Mouse (Mus musculus) thymus, postnatal 14 days (tissue): ENCODE measurements at regions not wholly inside any gene's neighbourhood (a gene's known extent, or its start where the extent isn't known, plus 50 kb on each side); places are given as distances from the start of the nearest gene placed in this dataset.
A peak's percentile ranks its signal among the peaks of the same experiment; 100 is the strongest.

Experiments used
- DNase-seq: peaks from one replicate; pipeline ENCODE4 v3.0.0; 2021

GRCm38 (mm10) chr7:37343021-37343593 is 430.3 kb downstream of the Zfp536 start:
- DNase-seq, result no peak

DNA sequence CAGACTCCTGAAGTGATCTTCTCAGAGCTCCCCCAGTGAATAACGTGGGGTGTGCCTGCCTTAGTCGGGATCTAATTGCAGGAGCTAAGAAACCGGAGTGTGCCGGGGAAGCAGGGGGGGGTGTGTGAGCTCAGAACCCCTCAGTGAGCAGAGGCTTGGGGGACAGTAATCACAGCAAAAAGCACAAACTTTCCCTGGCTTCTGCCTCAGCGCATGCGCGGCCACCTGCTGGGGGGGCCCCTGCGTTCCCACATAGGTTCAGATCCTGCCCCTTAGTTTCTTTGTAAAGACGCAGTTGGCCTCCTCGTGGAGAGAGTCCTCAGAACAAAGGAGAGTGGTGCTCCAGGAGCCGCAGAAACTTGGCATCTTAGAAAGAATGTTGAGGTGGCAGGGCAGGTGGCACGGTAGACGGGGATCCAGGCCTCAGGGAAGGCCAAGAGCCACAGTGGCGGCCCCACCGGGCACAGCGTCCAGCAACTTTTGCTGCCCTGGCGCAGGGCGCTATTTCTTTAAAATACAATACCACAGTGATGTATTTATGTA is 429.7 kb downstream of the Zfp536 start:
- no peak for DNase-seq

GRCm38 (mm10) chr7:37346041-37346440 is 427.4 kb downstream of the Zfp536 start:
- peak; percentile 37 for DNase-seq

GRCm38 (mm10) chr7:37357647-37358395 is 415.6 kb downstream of the Zfp536 start:
- peak; percentile 83 for DNase-seq

GRCm38 (mm10) chr7:37358492-37358891 is 414.9 kb downstream of the Zfp536 start:
- no peak for DNase-seq

GRCm38 (mm10) chr7:37359473-37359872 is 414.0 kb downstream of the Zfp536 start:
- DNase-seq, result no peak

DNA sequence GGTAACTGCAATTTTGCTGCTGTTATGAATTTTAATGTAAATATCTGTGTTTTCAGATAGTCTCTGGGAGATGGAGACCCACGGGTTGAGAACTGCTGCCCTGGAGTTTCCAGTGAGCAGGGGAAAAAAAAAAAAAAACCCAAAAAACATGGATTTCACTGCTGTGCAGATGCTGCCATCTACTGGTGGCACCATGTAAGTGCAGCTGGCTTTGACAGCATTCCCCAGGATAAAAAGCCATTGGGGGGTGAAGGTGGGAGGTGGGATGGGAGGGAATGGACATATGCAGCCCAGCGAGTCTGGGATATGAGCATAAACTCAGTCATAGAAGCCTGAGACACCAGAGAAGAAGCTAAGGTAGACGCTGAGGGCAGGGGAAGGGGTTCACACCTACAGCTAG is 413.3 kb downstream of the Zfp536 start:
- DNase-seq, result no peak

- no peak for DNase-seq
Observed at GRCm38 (mm10) chr7:37361802-37362441, 411.5 kb downstream of the Zfp536 start.

- no peak for DNase-seq
Observed at GRCm38 (mm10) chr7:37362879-37363278, 410.6 kb downstream of the Zfp536 start.

GRCm38 (mm10) chr7:37363629-37364175 is 409.7 kb downstream of the Zfp536 start:
- no peak for DNase-seq

DNA sequence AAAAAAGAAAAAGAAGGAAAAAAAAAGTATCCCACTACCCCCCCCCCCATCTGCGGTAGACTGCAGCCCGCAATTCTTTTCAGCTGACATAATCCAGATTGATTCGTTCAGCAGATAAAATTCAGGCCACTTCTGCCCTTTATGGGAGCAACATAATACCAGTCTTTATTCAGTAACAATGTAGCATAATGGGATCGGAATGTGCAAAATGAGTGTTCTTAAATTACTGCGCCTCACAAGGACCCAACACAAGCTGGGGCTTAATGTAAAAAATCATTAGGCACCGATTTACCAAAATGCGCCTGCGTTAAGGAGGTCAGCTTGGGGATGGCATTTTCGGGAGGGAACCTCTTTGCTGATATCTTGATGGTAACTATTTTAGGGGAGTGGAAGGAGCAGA is 409.2 kb downstream of the Zfp536 start:
- no peak for DNase-seq

GRCm38 (mm10) chr7:37366006-37366405 is 407.4 kb downstream of the Zfp536 start:
- DNase-seq, result no peak

DNA sequence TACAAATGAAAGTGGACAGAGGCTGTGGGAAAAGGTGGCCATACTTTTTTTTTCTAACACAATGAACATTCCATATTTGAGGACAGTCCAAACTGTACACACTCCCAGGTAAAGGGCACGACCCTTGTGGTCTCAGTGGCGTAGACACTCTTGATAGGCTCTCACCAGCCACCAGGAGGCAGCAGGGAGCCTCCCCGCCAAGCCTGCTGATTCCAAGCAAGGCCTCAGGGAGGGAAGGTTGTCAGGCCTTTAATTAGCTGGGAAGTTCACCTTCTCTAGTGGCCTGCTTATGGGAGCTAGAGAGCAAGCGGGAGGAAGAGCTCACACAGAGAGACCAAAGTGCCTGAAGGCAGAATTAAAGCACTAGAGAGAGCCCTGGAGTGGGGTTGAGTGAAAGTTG is 403.7 kb downstream of the Zfp536 start:
- peak; percentile 37 for DNase-seq

GRCm38 (mm10) chr7:37373864-37374263 is 399.6 kb downstream of the Zfp536 start:
- peak; percentile 74 for DNase-seq

- no peak for DNase-seq
Observed at GRCm38 (mm10) chr7:37375044-37375443, 398.4 kb downstream of the Zfp536 start.

DNA sequence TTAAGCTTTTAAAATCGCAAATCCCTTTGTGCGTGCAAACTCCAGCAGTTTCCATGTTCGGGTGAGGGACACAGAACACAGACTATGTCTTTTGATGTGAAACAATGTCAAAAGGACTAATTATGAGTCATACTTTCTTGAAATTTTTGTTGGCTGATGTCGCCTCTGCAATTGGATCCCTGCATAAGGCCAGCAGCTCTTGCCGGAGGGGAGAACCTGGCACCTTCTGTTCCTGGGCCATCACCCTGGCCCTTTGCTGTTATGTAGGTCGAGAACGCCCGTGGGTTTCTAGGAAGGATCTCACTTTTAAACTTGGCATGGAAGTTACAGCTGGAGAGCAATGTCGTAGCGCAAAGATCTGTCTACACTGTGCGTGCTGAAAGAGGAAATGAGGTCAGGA is 397.9 kb downstream of the Zfp536 start:
- DNase-seq, result no peak

GRCm38 (mm10) chr7:37376207-37376606 is 397.2 kb downstream of the Zfp536 start:
- DNase-seq, result no peak

DNA sequence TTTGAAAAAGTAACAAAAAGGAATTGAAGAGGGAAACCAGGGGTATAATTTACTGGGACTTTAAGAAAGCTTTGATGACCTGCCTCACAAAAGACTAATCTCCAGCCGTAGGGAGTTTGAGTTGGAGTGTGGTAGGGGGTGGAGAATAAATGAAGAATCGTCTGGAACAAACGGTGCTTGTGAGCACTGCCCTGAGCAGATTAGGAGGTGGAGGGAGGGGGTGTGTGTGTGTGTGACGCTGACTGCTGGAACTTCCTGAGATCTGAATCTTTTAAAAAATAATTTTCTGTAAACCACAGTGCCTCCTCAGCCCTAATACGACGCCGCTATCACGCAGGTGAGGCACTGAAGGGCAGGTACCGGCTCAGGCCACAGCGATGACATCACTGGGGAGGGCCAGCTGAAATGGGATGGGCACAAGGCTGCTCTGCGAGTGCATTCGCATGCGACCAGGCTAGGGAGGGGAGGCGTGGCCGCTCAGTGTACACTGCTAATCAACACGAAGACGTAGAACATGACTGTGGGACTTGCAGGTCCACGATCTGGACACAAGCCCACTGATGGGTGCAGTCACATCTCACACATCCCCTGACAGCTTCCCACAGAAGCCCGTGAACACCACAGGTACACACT is 395.4 kb downstream of the Zfp536 start:
- DNase-seq, result no peak

- no peak for DNase-seq
Observed at GRCm38 (mm10) chr7:37387871-37388270, 385.6 kb downstream of the Zfp536 start.

DNA sequence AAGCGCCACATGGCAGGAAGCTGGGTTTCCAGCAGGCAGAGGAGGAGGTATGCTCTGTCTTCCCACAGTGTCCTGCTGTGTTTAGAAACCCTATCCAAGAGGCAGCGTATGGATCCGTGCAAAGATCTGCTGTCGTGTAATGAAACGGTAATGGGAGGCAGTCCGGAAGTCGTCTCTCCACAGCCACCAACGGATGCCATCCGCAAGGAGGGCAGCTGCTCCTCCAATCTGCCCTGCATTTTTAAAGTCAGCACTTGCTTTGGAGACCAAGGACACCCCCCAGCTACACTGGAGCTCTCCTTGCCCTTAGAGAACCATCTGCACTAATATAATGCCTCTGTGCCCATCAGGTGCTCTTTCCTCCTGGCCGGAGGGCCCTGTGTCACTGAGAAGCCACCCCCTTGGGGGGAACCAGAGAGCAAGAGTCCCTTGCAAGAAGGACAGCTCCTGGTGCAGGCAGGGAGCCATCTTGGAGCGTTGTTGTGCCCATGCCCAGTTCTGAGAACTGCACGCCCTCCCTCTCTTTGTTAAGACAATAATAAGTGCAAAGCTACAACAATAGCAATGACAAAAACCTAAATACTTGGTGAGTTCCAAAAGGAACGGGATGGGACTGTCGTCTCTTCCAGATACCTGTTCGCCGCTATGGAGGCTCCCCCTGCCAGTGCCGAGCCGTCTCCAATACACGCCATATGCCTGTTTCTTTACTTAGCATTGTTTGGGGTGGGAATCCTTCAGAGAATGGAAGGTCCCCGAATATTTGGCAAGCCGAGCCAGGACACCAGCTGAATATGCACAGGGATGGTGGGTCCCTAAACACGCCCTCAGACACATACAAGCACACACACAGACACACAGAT is 384.4 kb downstream of the Zfp536 start:
- no peak for DNase-seq

- no peak for DNase-seq
Observed at GRCm38 (mm10) chr7:37389703-37390087, 383.7 kb downstream of the Zfp536 start.

GRCm38 (mm10) chr7:37390271-37390670 is 383.2 kb downstream of the Zfp536 start:
- no peak for DNase-seq
